10 mouse cellular contexts compared by ENCODE assay signal in genomic region chr13:108498773-108499313, GRCm38 (mm10). TPM values are rescaled to one million over a fixed set of nuclear protein-coding genes. Genes with fewer than 3 reads are reported as not detected.
DNase-seq lines count a peak whose midpoint lies in the region; ATAC-seq and TF ChIP-seq lines count a peak whose summit lies in the region.
"Had no signal": no experiment of that assay in that cellular context is flagged by ENCODE, and none has a peak within 500 bp of the region (broad histone marks: within the 10 kb centered on the region; RNA-seq: fewer than 3 reads in every experiment).

No protein-coding gene starts in this region.

- WGBS in kidney, adult 2 months: 12% methylated on average over 9 of the region's 9 CpGs
- 60% methylated on average over 9 of the region's 9 CpGs for WGBS in embryonic facial prominence, embryonic 10.5 days
- WGBS in embryonic facial prominence, embryonic 15.5 days: 24% methylated on average over 9 of the region's 9 CpGs
- WGBS in limb, embryonic 15.5 days: 15% methylated on average over 9 of the region's 9 CpGs
- 10% methylated on average over 9 of the region's 9 CpGs for WGBS in thymus, adult 2 months

- no peaks in the 10 kb centered on the region for H3K27me3 ChIP-seq in kidney, adult 2 months (replicated peaks; ENCODE audit: control insufficient read depth, insufficient read depth, low read length)
- H3K27me3 ChIP-seq in embryonic facial prominence, embryonic 10.5 days (replicated peaks; ENCODE audit: low read depth, poor library complexity, severe bottlenecking): no peaks in the 10 kb centered on the region
- H3K27me3 ChIP-seq in embryonic facial prominence, embryonic 15.5 days: no peaks in the 10 kb centered on the region
- H3K27me3 ChIP-seq in limb, embryonic 15.5 days: no peaks in the 10 kb centered on the region
- no peaks in the 10 kb centered on the region for H3K27me3 ChIP-seq in thymus, adult 2 months (ENCODE audit: control insufficient read depth, insufficient read depth, low read length)

- no peak for ATAC-seq in embryonic facial prominence, embryonic 15.5 days (ENCODE audit: insufficient number of reproducible peaks, low FRiP score, low TSS enrichment, low read depth)
- no peak for ATAC-seq in limb, embryonic 15.5 days (ENCODE audit: insufficient number of reproducible peaks, low FRiP score, low TSS enrichment, low read depth)
- no peak for ATAC-seq in activated CD4-positive, CD25-positive, alpha-beta regulatory T cell, adult 4 months
- ATAC-seq: inflammation-experienced regulatory T-cells, adult 6 months had no signal

- H3K4me2 ChIP-seq in embryonic facial prominence, embryonic 15.5 days (replicated peaks): peak overlapping the region; percentile 28
- peak overlapping the region; percentile 38; the same call in 1 of the 2 replicates for H3K4me2 ChIP-seq in limb, embryonic 15.5 days

- no peak overlapping the region for H3K9ac ChIP-seq in embryonic facial prominence, embryonic 15.5 days
- no peak overlapping the region for H3K9ac ChIP-seq in limb, embryonic 15.5 days
- H3K9ac ChIP-seq: liver, embryonic 14.5 days had no signal

- TF ChIP-seq POLR2A in kidney, adult 2 months (IDR thresholded peaks at IDR 0.05; ENCODE audit: low read depth, low read length): no peak
- no peak for TF ChIP-seq POLR2A in thymus, adult 2 months (IDR thresholded peaks at IDR 0.05; ENCODE audit: control insufficient read depth, extremely low read depth, insufficient read depth, low read length, poor library complexity)

- peaks cover 3% of the 10 kb centered on the region; the same call in 1 of the 2 replicates for H3K4me1 ChIP-seq in kidney, adult 2 months (ENCODE audit: control insufficient read depth, insufficient read depth, low read length)
- H3K4me1 ChIP-seq in embryonic facial prominence, embryonic 10.5 days: peaks cover 25% of the 10 kb centered on the region
- peaks cover 22% of the 10 kb centered on the region for H3K4me1 ChIP-seq in embryonic facial prominence, embryonic 15.5 days
- H3K4me1 ChIP-seq in limb, embryonic 15.5 days: peaks cover 19% of the 10 kb centered on the region; the same call in 1 of the 2 replicates
- no peaks in the 10 kb centered on the region for H3K4me1 ChIP-seq in thymus, adult 2 months (replicated peaks; ENCODE audit: control insufficient read depth, insufficient read depth, low read length)

- no peaks in the 10 kb centered on the region for H3K36me3 ChIP-seq in kidney, adult 2 months (ENCODE audit: control insufficient read depth, insufficient read depth, low read length)
- H3K36me3 ChIP-seq in embryonic facial prominence, embryonic 10.5 days (replicated peaks): no peaks in the 10 kb centered on the region
- H3K36me3 ChIP-seq in embryonic facial prominence, embryonic 15.5 days: no peaks in the 10 kb centered on the region
- no peaks in the 10 kb centered on the region for H3K36me3 ChIP-seq in limb, embryonic 15.5 days
- no peaks in the 10 kb centered on the region for H3K36me3 ChIP-seq in thymus, adult 2 months (ENCODE audit: control insufficient read depth, insufficient read depth, low read length)

- peak; percentile 24 for DNase-seq in kidney, adult 2 months
- no peak for DNase-seq in kidney, postnatal 10 days
- peak; percentile 9 for DNase-seq in embryonic facial prominence, embryonic 10.5 days (ENCODE audit: low spot score)
- no peak for DNase-seq in thymus, adult 2 months
- DNase-seq: midbrain, embryonic 14.5 days had no signal

- peak overlapping the region; percentile 25 for H3K27ac ChIP-seq in kidney, adult 2 months (ENCODE audit: insufficient read depth, low read depth, low read length)
- no peak overlapping the region for H3K27ac ChIP-seq in embryonic facial prominence, embryonic 10.5 days (replicated peaks)
- peak overlapping the region; percentile 55 for H3K27ac ChIP-seq in embryonic facial prominence, embryonic 15.5 days (replicated peaks)
- peak overlapping the region; percentile 2; the same call in 1 of the 2 replicates for H3K27ac ChIP-seq in limb, embryonic 15.5 days
- H3K27ac ChIP-seq in thymus, adult 2 months (ENCODE audit: control insufficient read depth, insufficient read depth, low read length): no peak overlapping the region
- H3K27ac ChIP-seq: liver, embryonic 14.5 days had no signal

- H3K4me3 ChIP-seq in kidney, adult 2 months (ENCODE audit: insufficient read depth, low read depth, low read length): peak overlapping the region; percentile 45
- H3K4me3 ChIP-seq in embryonic facial prominence, embryonic 10.5 days: no peak overlapping the region
- H3K4me3 ChIP-seq in embryonic facial prominence, embryonic 15.5 days (replicated peaks): 0 out of 2 replicates have a peak overlapping the region, but pooled peaks have one; percentile 4
- peak overlapping the region; percentile 12; the same call in 1 of the 2 replicates for H3K4me3 ChIP-seq in limb, embryonic 15.5 days
- H3K4me3 ChIP-seq in thymus, adult 2 months (ENCODE audit: control insufficient read depth, insufficient read depth, low read length): no peak overlapping the region

- TF ChIP-seq CTCF in kidney, adult 2 months (conservative IDR thresholded peaks at IDR 0.05; ENCODE audit: insufficient read depth, insufficient read length, low read depth, low read length): no peak
- TF ChIP-seq CTCF in thymus, adult 2 months (IDR thresholded peaks at IDR 0.05; ENCODE audit: borderline replicate concordance, control insufficient read depth, extremely low read depth, insufficient read depth, low read length, poor library complexity): no peak

- no peaks in the 10 kb centered on the region for H3K9me3 ChIP-seq in embryonic facial prominence, embryonic 10.5 days
- H3K9me3 ChIP-seq in embryonic facial prominence, embryonic 15.5 days (replicated peaks): no peaks in the 10 kb centered on the region
- no peaks in the 10 kb centered on the region for H3K9me3 ChIP-seq in limb, embryonic 15.5 days

RNA-seq across cellular contexts. Expression of gene Pde4d, which starts 49.1 kb away (rescaled TPM):
- 18.3 and 20.0 TPM in 2 replicates for polyA plus RNA-seq in kidney, adult 2 months (2012; rRNA removed)
- polyA plus RNA-seq in embryonic facial prominence, embryonic 10.5 days (2016; fragmentation: Nextera tagmentation; extraction: Ambion mirVana): 15.9 and 19.7 TPM in 2 replicates
- 19.1 and 19.7 TPM in 2 replicates for polyA plus RNA-seq in embryonic facial prominence, embryonic 15.5 days (2015; fragmentation: Nextera tagmentation; extraction: Ambion mirVana)
- 17.7 and 19.8 TPM in 2 replicates for polyA plus RNA-seq in limb, embryonic 15.5 days (2015; fragmentation: Nextera tagmentation; extraction: Ambion mirVana)
- polyA plus RNA-seq in activated CD4-positive, CD25-positive, alpha-beta regulatory T cell, adult 4 months (2017; shearing (Covaris generic)): 1 to 10 TPM; 7.3 to 7.6 TPM
- polyA plus RNA-seq in thymus, adult 2 months (2012; rRNA removed): 35.2 and 45.6 TPM in 2 replicates

Comparison
In these comparisons a context has a peak if more than half of its experiments do, and no peak if none do; other contexts are left out.
1. DNase-seq: peak in kidney, adult 2 months (single experiment) and embryonic facial prominence, embryonic 10.5 days (single experiment); none in kidney, postnatal 10 days (single experiment) and thymus, adult 2 months (single experiment).
2. H3K27ac ChIP-seq: peak in kidney, adult 2 months (single experiment), embryonic facial prominence, embryonic 15.5 days (single experiment) and limb, embryonic 15.5 days (single experiment); none in embryonic facial prominence, embryonic 10.5 days (single experiment) and thymus, adult 2 months (single experiment).
3. H3K4me3 ChIP-seq: peak in kidney, adult 2 months (single experiment), embryonic facial prominence, embryonic 15.5 days (single experiment) and limb, embryonic 15.5 days (single experiment); none in embryonic facial prominence, embryonic 10.5 days (single experiment) and thymus, adult 2 months (single experiment).